Mouse (Mus musculus): ENCODE data around the gene Myh14. TPM values are rescaled to one million over a fixed set of nuclear protein-coding genes. Genes with fewer than 3 reads are reported as not detected.

Gene Myh14
- total and polyA plus RNA-seq, 3 experiments, result 0.09 to 1.5 (median 0.60) TPM

DNA sequence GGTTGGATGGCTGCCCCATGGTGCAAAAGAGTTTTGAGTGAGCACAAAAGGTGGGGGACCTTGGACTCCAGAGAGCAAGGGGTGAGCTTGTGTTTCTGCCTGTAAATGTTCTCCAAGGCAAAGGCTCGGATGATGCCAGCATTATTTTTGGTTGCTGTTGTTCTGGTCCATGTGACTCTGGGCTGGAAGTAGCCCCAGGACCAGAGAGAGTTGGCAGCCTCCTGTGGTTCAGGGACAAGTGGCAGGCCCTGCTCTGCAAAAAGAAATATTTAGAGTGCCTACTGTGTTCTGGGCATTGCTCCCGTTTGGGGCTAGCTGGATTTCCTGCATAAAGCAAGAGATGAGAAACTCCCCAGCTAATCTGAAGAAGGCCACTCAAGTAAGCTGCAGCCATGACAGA is 6.0 kb upstream of the Myh14 start:
- Histone ChIP-seq H3K4me3 (replicated peaks in 1 of 3; ENCODE audit: low read depth in 2 of 3, low read length in 2 of 3, poor library complexity in 1 of 3) (no peak overlapping the region), H3K4me1 (ENCODE audit: control insufficient read depth in 1 of 2, insufficient read depth in 2 of 2) (no peaks in the 10 kb centered on the region), H3K79me2 (replicated peaks; ENCODE audit: control insufficient read depth, extremely low read depth, insufficient read depth, poor library complexity, severe bottlenecking) (no peaks in the 10 kb centered on the region), H3K27me3 (replicated peaks) (peaks cover 35% of the 10 kb centered on the region), H3K36me3 (replicated peaks in 1 of 2; ENCODE audit: control insufficient read depth in 1 of 2, insufficient read depth in 1 of 2, low read length in 1 of 2) (no peaks in the 10 kb centered on the region), H3K4me2 (ENCODE audit: insufficient read depth, low read depth, poor library complexity, severe bottlenecking) (no peak overlapping the region), H3K9me3 (replicated peaks; ENCODE audit: low read length) (peaks cover 14% of the 10 kb centered on the region), H3K27ac (ENCODE audit: insufficient read depth, low read depth) (no peak overlapping the region), H3K9ac (ENCODE audit: insufficient read depth, low read depth) (no peak overlapping the region)
- no peak for TF ChIP-seq BHLHE40 (IDR thresholded peaks at IDR 0.05; ENCODE audit: low read depth, low read length)
- TF ChIP-seq TBP (conservative IDR thresholded peaks at IDR 0.05; ENCODE audit: low read depth, low read length), result no peak
- no peak for TF ChIP-seq USF1 (IDR thresholded peaks at IDR 0.05; ENCODE audit: low read depth, low read length)
- no peak for TF ChIP-seq MEF2A (IDR thresholded peaks at IDR 0.05; ENCODE audit: borderline replicate concordance, low read depth, low read length)
- TF ChIP-seq SMC3 (IDR thresholded peaks at IDR 0.05; ENCODE audit: low read depth, low read length), result no peak
- no peak for TF ChIP-seq EP300 (IDR thresholded peaks at IDR 0.05; ENCODE audit: low read length)
- TF ChIP-seq CHD1 (IDR thresholded peaks at IDR 0.05; ENCODE audit: low read depth, low read length), result no peak
- TF ChIP-seq MXI1 (IDR thresholded peaks at IDR 0.05; ENCODE audit: low read depth, low read length), result no peak
- no peak for TF ChIP-seq ELF1 (IDR thresholded peaks at IDR 0.05; ENCODE audit: low read depth, low read length)
- TF ChIP-seq MYC (IDR thresholded peaks at IDR 0.05; ENCODE audit: low read depth, low read length), result no peak
- TF ChIP-seq RCOR1 (conservative IDR thresholded peaks at IDR 0.05; ENCODE audit: low read depth, low read length), result no peak
- dilution Hi-C loops (cut with MboI; ENCODE audit: extremely low pct_ligation_motif_present, extremely low pct_unique_long_range_greater_than_20kb, low sequenced_read_pairs), result no loop called here
- no peak for DNase-seq (ENCODE audit: extremely low read depth)
- in situ Hi-C loops (cut with MboI; ENCODE audit: low pct_ligation_motif_present, low pct_unique_long_range_greater_than_20kb, low sequenced_read_pairs), result no loop called here

- TF ChIP-seq POLR2A (IDR thresholded peaks at IDR 0.05; ENCODE audit: low read depth, low read length), result no peak
- no peak for TF ChIP-seq TBP (conservative IDR thresholded peaks at IDR 0.05; ENCODE audit: low read depth, low read length)
- TF ChIP-seq JUND (conservative IDR thresholded peaks at IDR 0.05; ENCODE audit: low read depth, low read length), result no peak
- TF ChIP-seq MAFK (IDR thresholded peaks at IDR 0.05; ENCODE audit: insufficient replicate concordance, low read length), result no peak
- TF ChIP-seq HCFC1 (IDR thresholded peaks at IDR 0.05; ENCODE audit: low read depth, low read length), result no peak
- no peak for TF ChIP-seq NELFE (IDR thresholded peaks at IDR 0.05; ENCODE audit: low read depth, low read length)
- TF ChIP-seq ZKSCAN1 (IDR thresholded peaks at IDR 0.05; ENCODE audit: borderline replicate concordance, low read depth, low read length), result no peak
- TF ChIP-seq NRF1 (IDR thresholded peaks at IDR 0.05; ENCODE audit: low read depth, low read length), result no peak
- TF ChIP-seq EP300 (IDR thresholded peaks at IDR 0.05; ENCODE audit: low read length), result no peak
- TF ChIP-seq SMC3 (IDR thresholded peaks at IDR 0.05; ENCODE audit: low read depth, low read length), result no peak
- no peak for TF ChIP-seq TCF12 (IDR thresholded peaks at IDR 0.05; ENCODE audit: low read depth, low read length)
- TF ChIP-seq SIN3A (IDR thresholded peaks at IDR 0.05; ENCODE audit: low read length), result no peak
- TF ChIP-seq UBTF (IDR thresholded peaks at IDR 0.05; ENCODE audit: low read depth, low read length), result no peak
- TF ChIP-seq ETS1 (conservative IDR thresholded peaks at IDR 0.05; ENCODE audit: low read depth, low read length), result no peak
- Histone ChIP-seq H3K27me3 (replicated peaks) (peaks cover 37% of the 10 kb centered on the region), H3K9ac (ENCODE audit: insufficient read depth, low read depth) (no peak overlapping the region), H3K27ac (ENCODE audit: insufficient read depth, low read depth) (no peak overlapping the region), H3K4me1 (ENCODE audit: control insufficient read depth in 1 of 2, insufficient read depth in 2 of 2) (no peaks in the 10 kb centered on the region), H3K4me2 (ENCODE audit: insufficient read depth, low read depth, poor library complexity, severe bottlenecking) (no peak overlapping the region), H3K9me3 (replicated peaks; ENCODE audit: low read length) (peaks cover 10% of the 10 kb centered on the region), H3K79me2 (replicated peaks; ENCODE audit: control insufficient read depth, extremely low read depth, insufficient read depth, poor library complexity, severe bottlenecking) (no peaks in the 10 kb centered on the region), H3K36me3 (replicated peaks in 1 of 2; ENCODE audit: control insufficient read depth in 1 of 2, insufficient read depth in 1 of 2, low read length in 1 of 2) (no peaks in the 10 kb centered on the region), H3K4me3 (replicated peaks in 1 of 3; ENCODE audit: low read depth in 2 of 3, low read length in 2 of 3, poor library complexity in 1 of 3) (no peak overlapping the region)
- DNase-seq (ENCODE audit: extremely low read depth), result no peak
- in situ Hi-C loops (cut with MboI; ENCODE audit: low pct_ligation_motif_present, low pct_unique_long_range_greater_than_20kb, low sequenced_read_pairs), result no loop called here
- dilution Hi-C loops (cut with MboI; ENCODE audit: extremely low pct_ligation_motif_present, extremely low pct_unique_long_range_greater_than_20kb, low sequenced_read_pairs), result no loop called here
These were observed 5.5 kb upstream of the Myh14 start for GRCm38 (mm10) chr7:44676126-44676525.

All from CH12.LX (cell line).